Mouse (Mus musculus): ENCODE data around the gene Cep70.
A peak's percentile ranks its signal among the peaks of the same experiment; 100 is the strongest.

Gene Cep70

DNA sequence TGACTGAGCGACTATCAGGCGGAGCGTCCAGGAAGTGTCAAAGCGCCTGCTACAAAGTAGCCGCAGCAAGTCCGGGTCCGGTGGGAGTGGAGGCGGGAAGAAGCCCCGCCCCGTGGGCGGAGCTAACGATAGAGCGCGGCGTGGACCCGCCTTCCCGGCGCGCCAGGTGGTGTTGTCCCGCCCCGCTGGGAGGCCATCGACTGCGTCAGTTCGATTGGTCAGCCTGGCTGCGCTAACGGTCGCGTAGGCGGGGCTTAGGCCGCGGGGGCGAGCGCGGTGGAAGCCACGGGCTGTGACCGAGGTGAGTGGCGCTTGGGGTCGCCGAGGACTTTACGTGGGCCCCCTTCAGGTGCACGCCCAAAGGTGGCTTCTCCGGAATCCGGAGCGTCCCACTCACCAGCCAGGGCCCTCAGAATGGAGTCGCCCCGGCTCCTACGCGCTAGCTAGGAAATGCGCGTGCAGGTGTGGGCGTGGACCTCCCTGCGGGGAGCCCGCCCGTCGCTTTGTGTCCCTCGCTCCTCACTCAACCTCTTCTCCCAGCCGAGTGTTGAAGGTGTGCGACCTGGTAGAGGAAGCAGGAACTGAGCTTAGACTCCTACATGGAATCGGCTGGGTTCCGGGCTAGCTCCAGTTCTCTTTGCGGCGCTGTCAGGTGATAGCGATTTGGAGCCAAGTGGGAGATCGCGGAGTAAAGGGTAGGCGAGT is at the start of gene Cep70:
TSS of gene Cep70 (plus strand) at position 178 of the 705 bp plus-strand sequence.
- DNase-seq, result peak; percentile 99

- no peak for DNase-seq
Measured at GRCm38 (mm10) chr9:99212643-99213042, 30.5 kb upstream of the Cep70 start.

- DNase-seq, result no peak
Measured at GRCm38 (mm10) chr9:99216182-99216581, 27.0 kb upstream of the Cep70 start.

DNA sequence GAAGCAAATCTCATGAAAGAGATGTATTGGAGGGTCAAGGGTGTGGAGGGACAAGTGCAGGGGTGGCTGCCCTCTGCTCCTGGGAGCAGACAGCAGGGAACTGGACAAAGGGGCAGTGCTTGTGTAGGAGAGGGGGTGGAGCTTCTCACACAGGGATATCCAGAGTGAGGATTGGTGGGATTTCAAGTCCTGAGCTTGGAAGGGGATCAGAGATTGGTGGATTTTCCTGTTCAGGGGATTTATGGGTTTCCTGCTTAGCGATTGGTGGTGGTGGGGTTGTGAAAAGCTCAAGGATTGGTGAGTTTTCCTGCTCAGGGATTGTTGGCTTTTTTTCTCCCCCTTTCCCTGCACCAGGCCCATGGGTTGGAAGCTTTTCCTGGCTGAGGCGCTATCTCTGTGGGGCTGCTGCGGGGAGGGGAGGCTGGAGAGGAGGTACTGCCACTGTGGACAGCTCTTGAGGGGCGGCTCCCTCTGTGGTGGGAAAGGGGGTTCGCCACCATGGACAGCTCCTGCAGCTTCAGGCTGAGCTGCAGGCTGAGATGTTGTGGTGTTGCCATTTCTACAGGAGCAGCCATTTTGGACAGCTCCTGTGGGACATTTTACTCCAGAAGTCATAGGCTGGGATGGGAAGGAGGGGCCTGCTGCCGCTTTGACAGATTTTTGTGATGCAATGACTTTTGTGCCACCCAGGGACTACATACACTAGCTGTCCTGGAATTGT is 25.0 kb upstream of the Cep70 start:
- DNase-seq, result peak; percentile 82

DNA sequence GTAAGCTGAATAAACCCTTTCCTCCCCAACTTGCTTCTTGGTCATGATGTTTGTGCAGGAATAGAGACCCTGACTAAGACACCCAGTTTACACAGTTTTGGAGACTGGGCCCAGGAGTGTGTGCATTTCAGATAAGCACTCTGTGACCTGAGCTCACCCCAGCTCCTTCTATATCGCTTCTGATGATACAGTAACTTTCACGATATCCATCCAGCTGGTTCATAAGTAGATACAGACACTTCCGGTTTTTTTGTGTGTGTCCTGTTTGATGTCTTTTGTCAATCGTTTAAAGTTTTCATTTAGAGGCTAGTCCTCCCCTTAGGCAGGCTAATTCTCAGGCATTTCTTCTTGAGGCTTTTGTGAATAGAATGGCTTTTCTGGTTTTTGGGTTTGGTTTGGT is 21.5 kb upstream of the Cep70 start:
- DNase-seq, result no peak

GRCm38 (mm10) chr9:99224583-99224982 is 18.6 kb upstream of the Cep70 start:
- DNase-seq, result no peak

GRCm38 (mm10) chr9:99229450-99229849 is 13.7 kb upstream of the Cep70 start:
- DNase-seq, result no peak

GRCm38 (mm10) chr9:99237139-99237538 is 6.0 kb upstream of the Cep70 start, which contains the start of gene Faiml:
Gene Faiml, minus strand, starts transcription at chr9:99237239.
- DNase-seq, result no peak

DNA sequence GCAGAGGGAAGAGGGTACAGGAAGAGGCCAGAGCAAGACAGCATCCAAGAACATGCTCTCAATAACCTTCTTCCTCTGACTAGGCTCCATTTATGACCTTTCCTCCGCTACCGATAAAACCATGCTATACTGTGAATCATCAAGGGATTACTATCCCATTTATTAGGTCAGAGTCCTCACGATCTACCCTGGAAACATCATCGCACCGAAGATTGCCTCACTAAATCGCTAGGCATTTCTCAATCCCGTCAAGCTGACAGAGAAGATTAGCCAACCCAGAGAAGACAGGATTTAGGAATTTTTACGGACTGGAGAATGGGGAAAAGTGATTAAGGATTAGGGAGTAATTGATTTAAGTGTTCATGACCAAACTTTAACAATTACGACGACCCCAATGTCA is 4.9 kb upstream of the Cep70 start:
- no peak for DNase-seq

GRCm38 (mm10) chr9:99239256-99239655 is 3.9 kb upstream of the Cep70 start:
- DNase-seq, result no peak

GRCm38 (mm10) chr9:99240571-99240970 is 2.6 kb upstream of the Cep70 start:
- no peak for DNase-seq

DNA sequence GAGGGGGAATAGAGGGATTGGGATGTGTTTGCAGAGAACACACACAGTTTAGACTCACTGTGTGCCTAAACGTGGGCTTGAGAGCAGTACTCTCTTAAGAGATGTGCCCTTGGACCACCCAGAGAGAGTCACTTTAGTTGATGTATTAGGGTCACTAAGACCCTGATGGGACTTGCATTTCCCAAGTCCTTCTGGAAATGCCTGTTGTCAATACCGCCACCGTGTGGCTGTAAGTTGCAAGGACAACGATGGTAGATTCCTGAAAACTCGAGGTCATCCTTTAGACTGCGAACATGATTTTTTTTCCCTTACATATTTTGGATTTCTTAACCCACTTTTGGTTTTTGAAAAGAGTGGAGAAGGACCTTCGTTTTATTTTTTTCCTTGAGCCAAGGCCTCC is 1.1 kb upstream of the Cep70 start:
- peak; percentile 83 for DNase-seq

DNA sequence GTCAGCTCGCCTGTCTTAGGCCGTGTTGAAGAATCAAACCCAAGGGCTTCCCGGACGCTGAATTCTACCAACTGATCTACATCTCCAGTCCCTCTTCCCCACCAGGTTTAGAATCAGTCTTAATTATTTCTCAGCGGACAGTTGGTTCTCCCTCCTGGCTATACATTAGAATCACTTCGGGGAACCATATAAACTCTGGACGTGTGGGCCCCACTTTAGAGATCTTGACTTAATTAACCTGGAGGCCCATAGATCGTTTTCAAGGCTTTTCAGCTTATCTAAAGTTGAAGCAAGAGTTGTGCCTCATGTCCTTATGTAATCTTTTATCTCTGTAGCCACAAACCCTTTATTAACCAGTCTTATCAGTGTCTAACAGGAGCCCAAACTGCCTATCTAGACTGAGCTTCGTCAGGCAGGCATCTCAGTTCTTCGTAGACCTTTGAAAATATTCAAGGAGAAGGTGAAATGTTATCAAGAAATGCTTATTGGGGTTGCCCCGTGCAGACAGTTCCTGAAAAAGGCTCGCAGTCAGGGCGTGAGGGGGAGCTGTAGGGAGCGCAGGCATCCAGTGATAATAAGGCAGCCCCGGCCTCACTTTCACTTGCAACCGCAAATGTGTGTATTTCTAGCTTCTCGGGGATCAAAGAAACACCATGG is 506 bp upstream of the Cep70 start:
- peak; percentile 13 for DNase-seq

DNA sequence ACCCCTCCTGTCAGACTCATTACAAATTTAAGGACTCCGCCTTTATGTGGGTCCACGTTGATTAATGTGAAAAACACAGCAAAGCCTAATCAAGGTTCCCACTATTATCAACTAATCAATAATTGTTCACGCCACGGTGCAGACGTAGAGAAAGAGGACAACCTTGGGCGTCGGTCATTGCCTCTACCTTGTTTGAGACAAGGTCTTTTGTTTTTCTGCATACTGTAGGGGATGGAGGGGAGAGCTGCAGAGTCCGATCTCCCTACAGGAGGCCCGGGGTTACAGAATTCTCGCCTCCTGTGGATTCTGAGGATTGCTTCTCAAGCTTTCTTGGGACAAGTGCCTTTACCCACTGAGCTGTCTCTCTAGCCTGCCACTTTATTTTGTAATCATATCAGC is 727 bp downstream of the Cep70 start:
- peak; percentile 17 for DNase-seq

- DNase-seq, result peak; percentile 14
Measured at GRCm38 (mm10) chr9:99248304-99248703, 5.1 kb downstream of the Cep70 start.

DNA sequence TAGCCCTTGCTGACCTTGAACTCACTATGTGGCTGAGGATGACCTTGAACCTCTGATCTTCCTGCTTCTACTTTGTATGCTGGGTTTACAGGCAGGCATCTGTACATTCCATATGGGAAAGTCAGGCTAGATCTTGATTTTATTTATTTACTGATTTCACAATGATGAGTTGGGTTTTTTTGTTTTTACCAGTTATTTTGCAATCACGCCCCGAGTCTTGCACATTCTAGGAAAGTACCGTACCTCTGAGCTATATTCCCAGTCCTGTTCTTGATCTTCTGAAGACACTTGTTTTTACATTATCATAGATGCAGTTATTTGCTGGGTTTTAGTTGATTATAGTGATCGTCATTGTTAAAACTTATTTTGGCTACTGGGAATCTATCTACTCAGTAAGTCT is 5.7 kb downstream of the Cep70 start:
- DNase-seq, result no peak

- no peak for DNase-seq
Measured at GRCm38 (mm10) chr9:99253861-99254260, 10.7 kb downstream of the Cep70 start.

DNA sequence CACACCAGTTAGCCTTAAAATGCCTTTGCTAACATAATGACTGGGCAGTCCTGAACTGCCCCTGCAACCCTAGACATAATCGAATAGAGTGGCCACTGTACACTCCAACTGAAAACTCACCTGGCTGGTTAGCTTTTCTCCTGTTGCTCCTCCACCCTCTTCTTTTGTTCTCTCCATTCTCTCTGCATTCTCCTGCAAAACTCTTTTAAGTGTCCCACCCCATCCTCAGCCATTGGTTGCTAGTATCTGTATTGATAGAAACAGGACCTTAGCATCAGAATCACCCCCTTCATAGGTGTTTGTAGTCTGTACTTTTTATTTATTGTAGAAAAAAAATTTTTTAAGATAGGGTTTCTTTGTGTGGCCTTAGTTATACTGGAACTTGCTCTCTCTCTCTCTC is 13.0 kb downstream of the Cep70 start:
- no peak for DNase-seq

- DNase-seq, result no peak
Measured at GRCm38 (mm10) chr9:99256821-99257220, 13.7 kb downstream of the Cep70 start.

DNA sequence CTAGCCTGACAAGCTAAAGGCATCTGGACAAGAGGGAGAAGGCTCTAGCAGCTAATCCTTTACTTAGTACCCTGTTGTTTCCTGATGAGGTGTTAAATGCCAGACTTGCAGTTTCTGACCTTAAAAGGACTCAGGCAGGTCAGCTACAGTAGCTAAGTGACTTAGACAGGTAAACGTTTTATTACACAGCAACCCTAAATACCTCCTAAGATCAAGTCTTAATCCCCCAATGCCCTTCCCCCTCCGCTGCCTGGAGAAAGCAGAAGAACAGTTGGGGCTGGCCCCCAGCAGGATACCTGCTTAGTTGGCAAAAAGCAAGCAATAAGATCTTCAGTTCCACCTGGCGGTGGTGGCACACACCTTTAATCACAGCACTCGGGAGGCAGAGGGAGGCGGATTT is 15.7 kb downstream of the Cep70 start:
- DNase-seq, result no peak

GRCm38 (mm10) chr9:99304296-99304695 is 61.1 kb downstream of the Cep70 start:
- DNase-seq, result no peak

- no peak for DNase-seq
Measured at GRCm38 (mm10) chr9:99306226-99306625, 63.1 kb downstream of the Cep70 start.

- DNase-seq, result no peak
Measured at GRCm38 (mm10) chr9:99319343-99319951, 76.3 kb downstream of the Cep70 start.

DNA sequence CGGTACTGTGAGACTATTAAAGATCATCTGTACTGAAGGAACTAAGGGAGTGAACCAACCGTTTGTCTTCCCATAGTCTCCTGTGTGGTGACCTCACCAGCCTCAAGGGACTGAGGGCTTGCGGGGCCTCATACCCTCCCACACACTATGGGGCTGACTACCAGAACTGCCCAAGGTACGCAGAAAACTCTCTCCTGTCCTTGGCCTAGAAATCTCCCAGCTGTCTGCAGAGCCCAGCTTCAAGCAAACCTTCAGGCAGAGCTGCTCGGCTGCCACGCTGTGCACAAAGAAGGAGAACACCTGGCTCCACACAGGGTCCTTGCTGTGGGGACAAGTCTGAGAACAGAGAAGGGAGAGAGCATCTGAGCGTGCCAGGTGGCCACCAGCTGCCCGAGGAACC is 76.8 kb downstream of the Cep70 start:
- no peak for DNase-seq
